18 mouse cellular contexts compared by ENCODE assay signal in genomic region chr7:88808175-88808574, GRCm38 (mm10).
"Had no signal": no experiment of that assay in that cellular context is flagged by ENCODE, and none has a peak within 500 bp of the region (broad histone marks: within the 10 kb centered on the region; RNA-seq: fewer than 3 reads in every experiment).

No protein-coding gene starts in this region.

- H3K4me1 ChIP-seq: kidney, embryonic 15.5 days; limb, embryonic 10.5 days; limb, embryonic 13.5 days; liver, embryonic 12.5 days; liver, embryonic 15.5 days; neural tube, embryonic 13.5 days had no signal

- H3K9ac ChIP-seq: kidney, embryonic 15.5 days; limb, embryonic 13.5 days; liver, embryonic 12.5 days; liver, embryonic 15.5 days; neural tube, embryonic 13.5 days had no signal

- ATAC-seq: liver, embryonic 12.5 days had no signal

- DNase-seq: kidney, adult 11 months; kidney, adult 8-10 months; kidney, postnatal 10 days; kidney, postnatal 36 days; layer of hippocampus, postnatal 36 days; liver; lung, adult 18-20 months; retina, postnatal 1 day; thymus, adult 18-20 months; thymus, postnatal 36 days had no signal

- H3K36me3 ChIP-seq: kidney, embryonic 15.5 days; limb, embryonic 10.5 days; limb, embryonic 13.5 days; liver, embryonic 12.5 days; liver, embryonic 15.5 days; neural tube, embryonic 13.5 days had no signal

- H3K27ac ChIP-seq: kidney, embryonic 15.5 days; limb, embryonic 10.5 days; limb, embryonic 13.5 days; liver, embryonic 12.5 days; liver, embryonic 15.5 days; macrophage; neural tube, embryonic 13.5 days had no signal

- H3K4me2 ChIP-seq: kidney, embryonic 15.5 days; limb, embryonic 13.5 days; liver, embryonic 12.5 days; liver, embryonic 15.5 days; neural tube, embryonic 13.5 days had no signal

- H3K9me3 ChIP-seq: kidney, embryonic 15.5 days; limb, embryonic 10.5 days; limb, embryonic 13.5 days; liver, embryonic 12.5 days; liver, embryonic 15.5 days; neural tube, embryonic 13.5 days had no signal

- H3K27me3 ChIP-seq: kidney, embryonic 15.5 days; limb, embryonic 13.5 days; liver, embryonic 12.5 days; liver, embryonic 15.5 days; neural tube, embryonic 13.5 days had no signal

- H3K4me3 ChIP-seq: kidney, embryonic 15.5 days; limb, embryonic 10.5 days; limb, embryonic 13.5 days; liver, embryonic 12.5 days; liver, embryonic 15.5 days; myocyte; neural tube, embryonic 13.5 days had no signal
